Comparison of ENCODE assay signal across 16 mouse cellular contexts in the genomic region with DNA sequence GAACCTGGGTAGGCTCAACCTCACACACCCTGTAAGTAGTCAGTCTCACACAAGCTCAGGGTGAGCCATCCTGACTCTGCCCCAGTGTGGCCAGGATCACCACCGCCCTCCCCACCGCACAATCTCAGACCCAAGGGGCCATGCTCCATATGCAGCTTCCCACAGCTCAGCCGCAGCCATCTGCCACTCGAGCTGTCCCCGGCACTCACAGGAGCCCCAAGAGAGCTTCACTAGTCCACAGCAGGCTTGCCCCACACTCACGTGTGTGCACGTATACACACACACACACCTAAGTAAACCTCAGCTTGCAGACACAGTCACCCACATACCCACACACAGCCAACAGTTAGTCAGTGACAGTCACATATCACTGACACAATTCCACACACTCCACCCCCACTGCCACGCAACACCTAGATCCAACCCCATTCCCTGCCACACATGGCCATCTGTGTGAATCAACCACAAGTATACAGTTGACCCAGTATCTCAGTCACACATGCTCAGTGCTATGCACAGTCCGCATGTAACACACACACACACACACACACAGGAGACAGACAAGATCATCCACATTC. TPM values are rescaled to one million over a fixed set of nuclear protein-coding genes. Genes with fewer than 3 reads are reported as not detected.
"Had no signal": no experiment of that assay in that cellular context is flagged by ENCODE, and none has a peak within 500 bp of the region (broad histone marks: within the 10 kb centered on the region; RNA-seq: fewer than 3 reads in every experiment).

No protein-coding gene starts in this region.

- H3K27ac ChIP-seq: kidney, embryonic 15.5 days; left cerebral cortex, adult 2 months; liver, embryonic 13.5 days; midbrain, embryonic 12.5 days; midbrain, embryonic 15.5 days; neural tube, embryonic 12.5 days; neural tube, embryonic 15.5 days had no signal

- H3K9me3 ChIP-seq: midbrain, embryonic 15.5 days had no signal

- H3K36me3 ChIP-seq: kidney, embryonic 15.5 days; liver, embryonic 13.5 days; midbrain, embryonic 12.5 days; midbrain, embryonic 15.5 days; neural tube, embryonic 12.5 days; neural tube, embryonic 15.5 days had no signal

- DNase-seq: kidney, adult 11 months; kidney, adult 8-10 months; kidney, postnatal 10 days; kidney, postnatal 36 days; layer of hippocampus, postnatal 36 days; liver, embryonic 13.5 days; lung, adult 2 months; lung, postnatal 14 days; lung, postnatal 4 days; thymus, postnatal 36 days had no signal

- H3K9ac ChIP-seq: neural tube, embryonic 12.5 days had no signal

- ATAC-seq: midbrain, embryonic 15.5 days had no signal

RNA-seq across cellular contexts. Expression of a gene that starts 2.0 kb away (rescaled TPM):
- polyA plus RNA-seq: midbrain, embryonic 12.5 days; midbrain, embryonic 15.5 days had no signal
